Mouse (Mus musculus): ENCODE results near the gene Zfp965. TPM values are rescaled to one million over a fixed set of nuclear protein-coding genes. Genes with fewer than 3 reads are reported as not detected.
"Not testable (repeated sequence)": the region's sequence is repeated elsewhere in the genome, so short reads cannot be mapped to it uniquely, and the experiment has no call there.

Gene Zfp965
- 8.6 and 13.1 TPM in 2 replicates for total RNA-seq (2017)

- ATAC-seq (ENCODE audit: extremely low read depth, insufficient number of reproducible peaks, low FRiP score, poor library complexity, severe bottlenecking): not testable (repeated sequence)
These were observed at the start of gene Zfp965 for GRCm38 (mm10) chr2:175469685-175470084. Zfp965 (plus strand) TSS chr2:175469985.

GRCm38 (mm10) chr2:175435707-175436106 is 34.1 kb upstream of the Zfp965 start, which contains the start of gene Gm4724:
Gm4724 (minus strand) TSS chr2:175435807.
- not testable (repeated sequence) for ATAC-seq (ENCODE audit: extremely low read depth, insufficient number of reproducible peaks, low FRiP score, poor library complexity, severe bottlenecking)

Other genes with a start within 250 kb of the Zfp965 start
- 3.1 and 6.1 TPM in 2 replicates for gene Gm14440, start 194.9 kb upstream of the Zfp965 start, total RNA-seq (2017)
- 15.5 and 16.2 TPM in 2 replicates for gene Gm4631, start 131.8 kb upstream of the Zfp965 start, total RNA-seq (2017)
- 5.8 and 6.3 TPM in 2 replicates for gene Zfp968, start 97.5 kb upstream of the Zfp965 start, total RNA-seq (2017)
- gene Gm4724, start 34.2 kb upstream of the Zfp965 start, total RNA-seq (2017): 2.5 and 3.4 TPM in 2 replicates
- not detected in 2 replicates for gene Gm11007, start 174.0 kb downstream of the Zfp965 start, total RNA-seq (2017)
- not detected in 2 replicates for gene Zfp969, start 233.7 kb downstream of the Zfp965 start, total RNA-seq (2017)